Mouse (Mus musculus) hindbrain, embryonic 14.5 days (tissue): ENCODE results near the gene Tspan4. TPM values are rescaled to one million over a fixed set of nuclear protein-coding genes. Genes with fewer than 3 reads are reported as not detected.

Experiments
- ATAC-seq: fragments of 200-750 bp; cut with Nextera tagmentation; 2 replicates; pipeline ENCODE4 v1.8.0; 2017; ENCODE audit warnings: moderate number of reproducible peaks, mild to moderate bottlenecking, moderate TSS enrichment, moderate library complexity; ENCODE audit not compliant: low FRiP score
- DNase-seq: peaks from one replicate; pipeline ENCODE4 v3.0.0-alpha.2; 2015; ENCODE audit warnings: low spot score
- H3K27ac ChIP-seq: fragments of 300-500 bp; sonication (generic); 2 replicates; pipeline ENCODE4 v1.5.1; 2014; ENCODE audit warnings: mild to moderate bottlenecking, moderate library complexity
- H3K27me3 ChIP-seq: fragments of 300-500 bp; sonication (generic); 2 replicates; pipeline ENCODE4 v1.6.1; 2014; ENCODE audit warnings: mild to moderate bottlenecking, low read length, mixed read lengths; ENCODE audit not compliant: control insufficient read depth, insufficient read depth
- H3K36me3 ChIP-seq: fragments of 300-500 bp; sonication (generic); replicated peaks from 2 replicates; pipeline ENCODE4 v1.6.1; 2014; ENCODE audit not compliant: control insufficient read depth, insufficient read depth
- H3K4me1 ChIP-seq: fragments of 300-500 bp; sonication (generic); replicated peaks from 2 replicates; pipeline ENCODE4 v1.6.1; 2014; ENCODE audit warnings: antibody characterized with exemption, low read length, mixed read lengths; ENCODE audit not compliant: control insufficient read depth, insufficient read depth
- H3K4me2 ChIP-seq: fragments of 300-500 bp; sonication (generic); replicated peaks from 2 replicates; pipeline ENCODE4 v1.6.1; 2014; ENCODE audit warnings: mild to moderate bottlenecking, moderate library complexity
- H3K4me3 ChIP-seq: fragments of 300-500 bp; sonication (generic); replicated peaks from 2 replicates; pipeline ENCODE4 v1.5.1; 2014; ENCODE audit warnings: mild to moderate bottlenecking, low read length
- H3K9ac ChIP-seq: fragments of 300-500 bp; sonication (generic); 2 replicates; pipeline ENCODE4 v1.6.1; 2014
- H3K9me3 ChIP-seq: fragments of 300-500 bp; sonication (generic); 2 replicates; pipeline ENCODE4 v1.6.1; 2016; ENCODE audit warnings: low read length; ENCODE audit not compliant: control insufficient read depth
- WGBS: fragments of 180-500 bp; shearing (Covaris S2); extraction: QIAGEN DNeasy Blood & Tissue Kit; methylation state at CpG from one replicate; pipeline ENCODE4 v1.1.7; 2014; 5-methylcytosine and 5-hydroxymethylcytosine counted together
- polyA plus RNA-seq: library from polyadenylated mRNA; unstranded; fragments of >200 nt; fragmentation: Nextera tagmentation; extraction: Ambion mirVana; gene quantifications from 2 replicates; pipeline ENCODE4 v1.2.1, GENCODE M21; 2014

The Tspan4 gene
- polyA plus RNA-seq, 1 experiment from 2014 or later, result 61.0 TPM

- H3K9me3 ChIP-seq, result no peaks in the 10 kb centered on the region
- peaks cover 11% of the 10 kb centered on the region for H3K36me3 ChIP-seq
- DNase-seq (no peak), ATAC-seq (no peak)
- no peak overlapping the region for H3K9ac ChIP-seq
- no peak overlapping the region for H3K27ac ChIP-seq
- H3K27me3 ChIP-seq, result peaks cover 42% of the 10 kb centered on the region
- WGBS, result 91% methylated on average over 11 of the region's 11 CpGs
- H3K4me2 ChIP-seq, result no peak overlapping the region
- H3K4me3 ChIP-seq, result no peak overlapping the region
- peaks cover 11% of the 10 kb centered on the region; the same call in 1 of the 2 replicates for H3K4me1 ChIP-seq
These were observed 16.4 kb upstream of the Tspan4 start for GRCm38 (mm10) chr7:141458661-141459060.

- ATAC-seq, result no peak
These were observed 15.7 kb upstream of the Tspan4 start for GRCm38 (mm10) chr7:141459301-141459711.

GRCm38 (mm10) chr7:141460001-141460390 is 15.0 kb upstream of the Tspan4 start:
- DNase-seq (no peak), ATAC-seq (no peak)
- H3K4me1 ChIP-seq, result peaks cover 9% of the 10 kb centered on the region; the same call in 1 of the 2 replicates
- peaks cover 55% of the 10 kb centered on the region for H3K27me3 ChIP-seq
- 87% methylated on average over 5 of the region's 5 CpGs for WGBS
- H3K9me3 ChIP-seq, result no peaks in the 10 kb centered on the region
- H3K27ac ChIP-seq, result no peak overlapping the region
- H3K9ac ChIP-seq, result no peak overlapping the region
- no peak overlapping the region for H3K4me3 ChIP-seq
- no peak overlapping the region for H3K4me2 ChIP-seq
- peaks cover 11% of the 10 kb centered on the region for H3K36me3 ChIP-seq

More at GRCm38 (mm10) chr7:141459301-141459711, 15.7 kb upstream of the Tspan4 start:
- H3K36me3 ChIP-seq, result peaks cover 11% of the 10 kb centered on the region
- H3K9ac ChIP-seq, result no peak overlapping the region
- H3K27me3 ChIP-seq, result peaks cover 49% of the 10 kb centered on the region
- no peaks in the 10 kb centered on the region for H3K9me3 ChIP-seq
- DNase-seq, result no peak
- H3K4me3 ChIP-seq, result no peak overlapping the region
- no peak overlapping the region for H3K27ac ChIP-seq
- H3K4me1 ChIP-seq, result peaks cover 11% of the 10 kb centered on the region; the same call in 1 of the 2 replicates
- WGBS, result 94% methylated on average over 17 of the region's 17 CpGs
- H3K4me2 ChIP-seq, result no peak overlapping the region

GRCm38 (mm10) chr7:141460391-141461113 is 14.5 kb upstream of the Tspan4 start, which contains the start of gene Cracr2b:
Cracr2b (plus strand) TSS chr7:141461094.
- peak within 1 kb of the TSS; percentile 58 for H3K9ac ChIP-seq
- no peaks in the 10 kb centered on the region for H3K9me3 ChIP-seq
- peak within 1 kb of the TSS; percentile 34 for H3K4me3 ChIP-seq
- 72% methylated on average over 15 of the region's 15 CpGs for WGBS
- peaks cover 9% of the 10 kb centered on the region; the same call in 1 of the 2 replicates for H3K4me1 ChIP-seq
- DNase-seq, result no peak
- H3K4me2 ChIP-seq, result peak within 1 kb of the TSS; percentile 58
- H3K36me3 ChIP-seq, result peaks cover 11% of the 10 kb centered on the region
- ATAC-seq, result no peak
- H3K27me3 ChIP-seq, result peaks cover 61% of the 10 kb centered on the region
- H3K27ac ChIP-seq, result no peak within 1 kb of the TSS

GRCm38 (mm10) chr7:141461521-141462332 is 13.3 kb upstream of the Tspan4 start:
- 3% methylated on average over 56 of the region's 59 CpGs for WGBS
- Histone ChIP-seq H3K4me3 (peak overlapping the region; percentile 34), H3K27ac (no peak overlapping the region)

GRCm38 (mm10) chr7:141462333-141462821 is 12.7 kb upstream of the Tspan4 start:
- H3K27ac ChIP-seq, result no peak overlapping the region
- peak overlapping the region; percentile 58; the same call in 1 of the 2 replicates for H3K9ac ChIP-seq
- peaks cover 75% of the 10 kb centered on the region for H3K27me3 ChIP-seq
- ATAC-seq (no peak), DNase-seq (no peak)
- H3K4me3 ChIP-seq, result peak overlapping the region; percentile 34; the same call in 1 of the 2 replicates
- H3K9me3 ChIP-seq, result no peaks in the 10 kb centered on the region
- WGBS, result 15% methylated on average over 5 of the region's 5 CpGs
- peaks cover 11% of the 10 kb centered on the region for H3K36me3 ChIP-seq
- H3K4me2 ChIP-seq, result peak overlapping the region; percentile 58
- peaks cover 6% of the 10 kb centered on the region; the same call in 1 of the 2 replicates for H3K4me1 ChIP-seq

More at GRCm38 (mm10) chr7:141461521-141462332, 13.3 kb upstream of the Tspan4 start:
- H3K9me3 ChIP-seq, result no peaks in the 10 kb centered on the region
- peak overlapping the region; percentile 58 for H3K4me2 ChIP-seq
- H3K27me3 ChIP-seq, result peaks cover 73% of the 10 kb centered on the region
- peaks cover 1% of the 10 kb centered on the region; the same call in 1 of the 2 replicates for H3K4me1 ChIP-seq
- H3K36me3 ChIP-seq, result peaks cover 11% of the 10 kb centered on the region
- DNase-seq, result no peak
- H3K9ac ChIP-seq, result peak overlapping the region; percentile 58
- ATAC-seq, result no peak

- Histone ChIP-seq H3K9me3 (no peaks in the 10 kb centered on the region), H3K27ac (no peak overlapping the region), H3K36me3 (peaks cover 10% of the 10 kb centered on the region), H3K9ac (no peak overlapping the region), H3K27me3 (peaks cover 75% of the 10 kb centered on the region), H3K4me2 (peak overlapping the region; percentile 36; the same call in 1 of the 2 replicates), H3K4me3 (no peak overlapping the region), H3K4me1 (peaks cover 18% of the 10 kb centered on the region)
- 16% methylated on average over 12 of the region's 12 CpGs for WGBS
- DNase-seq, result no peak
- no peak for ATAC-seq
These were observed 11.0 kb upstream of the Tspan4 start for GRCm38 (mm10) chr7:141463824-141464602.

- Histone ChIP-seq H3K9ac (no peak overlapping the region; the same call in 1 of the 2 replicates), H3K27ac (no peak overlapping the region), H3K9me3 (no peaks in the 10 kb centered on the region), H3K27me3 (peaks cover 72% of the 10 kb centered on the region), H3K36me3 (peaks cover 3% of the 10 kb centered on the region), H3K4me1 (peaks cover 25% of the 10 kb centered on the region), H3K4me3 (peak overlapping the region; percentile 12), H3K4me2 (peak overlapping the region; percentile 36)
- WGBS, result 4% methylated on average over 38 of the region's 38 CpGs
- no peak for ATAC-seq
- no peak for DNase-seq
These were observed 10.3 kb upstream of the Tspan4 start for GRCm38 (mm10) chr7:141464603-141465201.
